Mouse (Mus musculus): ENCODE measurements around the gene Vps9d1. TPM values are rescaled to one million over a fixed set of nuclear protein-coding genes. Genes with fewer than 3 reads are reported as not detected.
"Not testable (repeated sequence)": the region's sequence is repeated elsewhere in the genome, so short reads cannot be mapped to it uniquely, and the experiment has no call there.

Gene Vps9d1
- total RNA-seq, 2 experiments from 2014 or later, result 56.3 to 58.0 TPM

GRCm38 (mm10) chr8:123220917-123221316, 33.2 kb downstream of the Vps9d1 start:
- no peak for DNase-seq (ENCODE audit: low spot score in 2 of 2)

DNA sequence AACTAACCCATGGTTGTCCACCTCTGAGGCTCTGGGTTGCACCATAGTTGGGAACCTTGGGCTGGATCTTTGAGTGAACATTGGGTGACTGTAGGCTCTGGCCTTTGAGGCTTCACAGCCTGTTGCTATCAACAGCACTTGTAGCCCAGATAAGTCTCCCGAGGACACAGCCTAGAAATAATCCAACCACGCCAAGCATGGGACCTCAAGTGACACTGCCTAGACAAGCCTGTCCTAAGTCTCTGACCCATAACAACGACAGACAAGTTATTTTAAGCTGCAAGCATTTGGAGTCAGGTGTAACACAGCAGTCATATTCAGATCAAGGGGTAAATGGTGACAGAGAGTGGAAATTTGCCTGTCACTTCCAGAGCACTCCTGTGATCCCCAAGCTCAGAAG, 38.7 kb downstream of the Vps9d1 start:
- no peak for DNase-seq (ENCODE audit: low spot score in 2 of 2)

DNA sequence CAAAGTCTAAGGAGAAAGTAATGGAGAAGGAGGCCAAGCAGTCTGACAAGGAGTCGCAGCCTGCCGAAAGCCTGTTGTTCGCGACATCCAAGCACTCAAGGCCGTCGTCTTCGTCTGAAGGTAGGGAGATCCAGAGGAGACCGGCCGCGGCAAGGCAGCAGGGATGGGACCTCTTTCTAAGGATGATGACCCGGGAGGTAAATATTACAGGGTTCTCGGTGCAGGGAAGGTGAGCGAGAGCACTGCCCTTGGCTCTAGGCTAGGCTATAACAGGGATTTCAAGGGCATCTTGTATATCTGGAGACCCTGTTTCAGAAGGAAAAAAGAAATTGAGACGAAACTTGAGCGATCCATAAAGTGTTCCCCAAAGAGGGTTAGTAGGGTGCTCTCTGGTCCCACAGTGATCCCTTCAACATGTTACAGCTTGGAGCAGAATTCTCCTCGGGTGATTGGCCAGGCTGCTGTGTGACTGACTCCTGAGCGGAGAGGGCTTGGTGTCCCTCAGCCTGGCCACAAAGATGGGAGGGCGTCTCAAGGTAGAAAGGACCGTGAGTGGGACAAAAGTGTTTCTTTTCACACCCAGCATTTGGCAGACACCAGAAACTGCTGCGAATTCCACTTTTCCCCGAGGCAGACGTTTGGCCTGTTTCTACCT, 40.9 kb downstream of the Vps9d1 start:
- no peak for DNase-seq (ENCODE audit: low spot score in 2 of 2)

- peak; percentile 87 to 88 for DNase-seq (ENCODE audit: low spot score in 2 of 2)
These were observed 41.6 kb downstream of the Vps9d1 start, which contains the start of the genes Chmp1a and Spata33 for GRCm38 (mm10) chr8:123212321-123213117. Gene Chmp1a, minus strand, starts transcription at chr8:123212763. Gene Spata33, plus strand, starts transcription at chr8:123212832.

- no peak for DNase-seq (ENCODE audit: low spot score in 2 of 2)
These were observed 42.3 kb downstream of the Vps9d1 start for GRCm38 (mm10) chr8:123211876-123212275.

GRCm38 (mm10) chr8:123203571-123203970, 50.6 kb downstream of the Vps9d1 start:
- DNase-seq (ENCODE audit: low spot score in 2 of 2), result no peak

- DNase-seq (ENCODE audit: low spot score in 2 of 2), result peak; percentile 79 to 85
These were observed 51.9 kb downstream of the Vps9d1 start for GRCm38 (mm10) chr8:123202288-123202687.

DNA sequence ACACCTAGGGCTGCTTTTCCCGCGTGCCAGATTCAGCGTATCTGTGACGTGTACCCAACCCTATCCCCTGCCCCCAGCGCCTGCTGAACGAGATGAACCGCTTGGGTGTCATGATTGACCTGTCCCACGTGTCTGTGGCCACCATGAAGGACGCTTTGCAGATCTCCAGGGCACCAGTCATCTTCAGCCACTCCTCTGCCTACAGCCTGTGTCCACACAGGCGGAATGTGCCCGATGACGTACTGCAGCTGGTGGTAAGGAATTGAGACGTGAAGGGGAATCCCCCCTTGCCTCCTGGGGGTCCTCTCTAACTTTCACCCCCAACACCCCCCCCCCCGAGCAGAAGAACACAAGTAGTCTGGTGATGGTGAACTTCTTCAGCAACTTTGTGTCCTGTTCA, 54.3 kb downstream of the Vps9d1 start:
- no peak for DNase-seq (ENCODE audit: low spot score in 2 of 2)

DNA sequence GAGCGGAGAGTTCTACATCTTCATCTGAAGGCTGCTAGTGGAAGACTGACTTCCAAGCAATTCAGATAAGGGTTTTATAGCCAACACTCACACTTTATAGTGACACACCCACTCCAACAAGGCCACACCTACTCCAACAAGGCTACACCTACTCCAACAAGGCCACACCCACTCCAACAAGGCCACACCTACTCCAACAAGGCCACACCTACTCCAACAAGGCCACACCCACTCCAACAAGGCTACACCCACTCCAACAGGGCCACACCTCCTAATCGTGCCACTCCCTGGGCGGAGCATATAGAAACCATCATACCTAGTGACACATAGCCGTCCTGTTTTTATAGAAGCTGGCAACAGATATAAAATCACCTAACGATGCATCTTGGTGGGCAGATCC, 57.1 kb downstream of the Vps9d1 start:
- DNase-seq (ENCODE audit: low spot score in 2 of 2), result not testable (repeated sequence)

DNA sequence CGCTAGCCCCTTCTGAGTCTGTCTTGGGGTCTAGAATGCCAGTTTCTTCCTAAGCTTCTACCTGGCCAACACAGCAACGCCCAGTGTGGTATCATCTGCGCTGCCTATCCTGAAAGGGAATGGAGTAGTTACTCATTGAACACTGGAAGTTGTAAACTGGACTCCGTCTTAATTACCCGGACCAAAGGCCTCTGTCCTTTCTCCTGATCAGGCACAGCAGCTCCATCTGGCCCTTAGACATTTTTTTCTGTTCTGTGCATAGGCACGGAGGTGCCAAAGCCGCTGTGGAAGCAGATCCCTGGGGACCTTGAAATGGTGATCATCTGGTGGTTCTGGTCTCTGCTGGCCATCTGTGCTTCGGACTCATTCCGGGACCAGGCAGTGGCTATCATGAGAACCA, 60.4 kb downstream of the Vps9d1 start:
- DNase-seq (ENCODE audit: low spot score in 2 of 2), result no peak

Other genes starting within 250 kb of the Vps9d1 start
- 100 to 1,000 TPM; 152 to 159 TPM for gene Ankrd11, start 212.1 kb downstream of the Vps9d1 start, total RNA-seq (2021)
- gene Spg7, start 191.4 kb downstream of the Vps9d1 start, total RNA-seq (2021), result 10 to 100 TPM; 64.7 to 81.9 TPM
- gene Rpl13, start 152.0 kb downstream of the Vps9d1 start, total RNA-seq (2021), result 100 to 1,000 TPM; 390 to 435 TPM
- gene Cpne7, start 137.0 kb downstream of the Vps9d1 start, total RNA-seq (2021), result 100 to 1,000 TPM; 319 to 359 TPM
- 1 to 10 TPM; 2.2 to 2.9 TPM for gene Sult5a1, start 96.0 kb downstream of the Vps9d1 start, total RNA-seq (2021)
- gene Dpep1, start 68.1 kb downstream of the Vps9d1 start, total RNA-seq (2021), result under 1 TPM; 0.50 to 0.71 TPM
- 100 to 1,000 TPM; 114 to 131 TPM for gene Chmp1a, start 41.6 kb downstream of the Vps9d1 start, total RNA-seq (2021)
- 10 to 100 TPM in 1 of 2 experiments, 1 to 10 TPM in 1; 9.5 to 10.6 TPM for gene Spata33, start 41.5 kb downstream of the Vps9d1 start, total RNA-seq (2021)
- gene Cdk10, start 29.5 kb downstream of the Vps9d1 start, total RNA-seq (2021), result 10 to 100 TPM; 74.0 to 82.4 TPM
- gene Spata2l, start 18.1 kb downstream of the Vps9d1 start, total RNA-seq (2021), result 100 to 1,000 TPM; 106 to 111 TPM
- 10 to 100 TPM; 22.4 to 23.3 TPM for gene Zfp276, start 153 bp downstream of the Vps9d1 start, total RNA-seq (2021)
- gene Fanca, start 64.2 kb upstream of the Vps9d1 start, total RNA-seq (2021), result 1 to 10 TPM; 2.6 to 5.3 TPM
- gene Spire2, start 78.4 kb upstream of the Vps9d1 start, total RNA-seq (2021), result 10 to 100 TPM; 15.4 to 15.6 TPM
- 100 to 1,000 TPM; 490 to 516 TPM for gene Tcf25, start 119.4 kb upstream of the Vps9d1 start, total RNA-seq (2021)
- gene Mc1r, start 152.8 kb upstream of the Vps9d1 start, total RNA-seq (2021), result under 1 TPM in 1 of 2 experiments, not detected in 1; 0.10 TPM
- gene Tubb3, start 157.1 kb upstream of the Vps9d1 start, total RNA-seq (2021), result 100 to 1,000 TPM; 559 to 591 TPM
- gene Def8, start 169.2 kb upstream of the Vps9d1 start, total RNA-seq (2021), result 10 to 100 TPM; 72.0 to 78.2 TPM
- 10 to 100 TPM; 31.2 to 32.5 TPM for gene Afg3l1, start 223.6 kb upstream of the Vps9d1 start, total RNA-seq (2021)